Mouse (Mus musculus): ENCODE results near the gene Pfn4. TPM values are rescaled to one million over a fixed set of nuclear protein-coding genes. Genes with fewer than 3 reads are reported as not detected.
A peak's percentile ranks its signal among the peaks of the same experiment; 100 is the strongest.
"Not testable (repeated sequence)": the region's sequence is repeated elsewhere in the genome, so short reads cannot be mapped to it uniquely, and the experiment has no call there.

The Pfn4 gene
- polyA plus RNA-seq, 1 experiment from 2014 or later, result 5.0 TPM

GRCm38 (mm10) chr12:4742183-4742582 lies 26.6 kb upstream of the Pfn4 start:
- Histone ChIP-seq H3K4me1 (ENCODE audit: control insufficient read depth, insufficient read depth, low read length) (no peaks in the 10 kb centered on the region), H3K27ac (replicated peaks; ENCODE audit: low read depth, low read length) (no peak overlapping the region), H3K9ac (ENCODE audit: low read depth, low read length) (no peak overlapping the region), H3K9me3 (ENCODE audit: control insufficient read depth, low read length) (no peaks in the 10 kb centered on the region), H3K4me3 (ENCODE audit: low read depth, low read length) (no peak overlapping the region), H3K27me3 (replicated peaks; ENCODE audit: control insufficient read depth, insufficient read depth, low read length) (no peaks in the 10 kb centered on the region), H3K36me3 (ENCODE audit: control insufficient read depth, insufficient read depth, low read length) (no peaks in the 10 kb centered on the region), H3K4me2 (ENCODE audit: low read depth, low read length) (no peak overlapping the region)
- ATAC-seq (ENCODE audit: low read depth) (no peak), DNase-seq (ENCODE audit: low spot score) (no peak)
- 84% methylated on average over 3 of the region's 3 CpGs for WGBS

- DNase-seq (ENCODE audit: low spot score) (no peak), ATAC-seq (ENCODE audit: low read depth) (no peak)
- Histone ChIP-seq H3K4me3 (ENCODE audit: low read depth, low read length) (no peak overlapping the region), H3K9me3 (ENCODE audit: control insufficient read depth, low read length) (no peaks in the 10 kb centered on the region), H3K9ac (ENCODE audit: low read depth, low read length) (no peak overlapping the region), H3K27me3 (replicated peaks; ENCODE audit: control insufficient read depth, insufficient read depth, low read length) (no peaks in the 10 kb centered on the region), H3K4me2 (ENCODE audit: low read depth, low read length) (no peak overlapping the region), H3K4me1 (ENCODE audit: control insufficient read depth, insufficient read depth, low read length) (no peaks in the 10 kb centered on the region), H3K27ac (replicated peaks; ENCODE audit: low read depth, low read length) (no peak overlapping the region), H3K36me3 (ENCODE audit: control insufficient read depth, insufficient read depth, low read length) (no peaks in the 10 kb centered on the region)
- WGBS, result 89% methylated on average over 10 of the region's 10 CpGs
Observed at GRCm38 (mm10) chr12:4744486-4744885, 24.3 kb upstream of the Pfn4 start.

- not testable (repeated sequence) for H3K4me1 ChIP-seq (ENCODE audit: control insufficient read depth, insufficient read depth, low read length); DNase-seq (ENCODE audit: low spot score); H3K4me3 ChIP-seq (ENCODE audit: low read depth, low read length); H3K9ac ChIP-seq (ENCODE audit: low read depth, low read length); ATAC-seq (ENCODE audit: low read depth); H3K4me2 ChIP-seq (ENCODE audit: low read depth, low read length); H3K9me3 ChIP-seq (ENCODE audit: control insufficient read depth, low read length); H3K27ac ChIP-seq (replicated peaks; ENCODE audit: low read depth, low read length); H3K27me3 ChIP-seq (replicated peaks; ENCODE audit: control insufficient read depth, insufficient read depth, low read length); H3K36me3 ChIP-seq (ENCODE audit: control insufficient read depth, insufficient read depth, low read length)
- 95% methylated on average over 4 of the region's 4 CpGs for WGBS
Observed at GRCm38 (mm10) chr12:4754451-4754850, 14.4 kb upstream of the Pfn4 start.

GRCm38 (mm10) chr12:4757060-4757459 lies 11.8 kb upstream of the Pfn4 start:
- Histone ChIP-seq H3K4me3 (ENCODE audit: low read depth, low read length) (no peak overlapping the region), H3K27ac (replicated peaks; ENCODE audit: low read depth, low read length) (no peak overlapping the region), H3K9ac (ENCODE audit: low read depth, low read length) (no peak overlapping the region), H3K36me3 (ENCODE audit: control insufficient read depth, insufficient read depth, low read length) (no peaks in the 10 kb centered on the region), H3K9me3 (ENCODE audit: control insufficient read depth, low read length) (no peaks in the 10 kb centered on the region), H3K27me3 (replicated peaks; ENCODE audit: control insufficient read depth, insufficient read depth, low read length) (no peaks in the 10 kb centered on the region), H3K4me1 (ENCODE audit: control insufficient read depth, insufficient read depth, low read length) (no peaks in the 10 kb centered on the region), H3K4me2 (ENCODE audit: low read depth, low read length) (no peak overlapping the region)
- WGBS, result 83% methylated on average over 1 of the region's 1 CpGs
- DNase-seq (ENCODE audit: low spot score) (no peak), ATAC-seq (ENCODE audit: low read depth) (no peak)

- Histone ChIP-seq H3K4me2 (ENCODE audit: low read depth, low read length) (peak overlapping the region; percentile 79), H3K36me3 (ENCODE audit: control insufficient read depth, insufficient read depth, low read length) (no peaks in the 10 kb centered on the region), H3K9me3 (ENCODE audit: control insufficient read depth, low read length) (no peaks in the 10 kb centered on the region), H3K27ac (replicated peaks; ENCODE audit: low read depth, low read length) (peak overlapping the region; percentile 86; the same call in 1 of the 2 replicates), H3K4me1 (ENCODE audit: control insufficient read depth, insufficient read depth, low read length) (peaks cover 5% of the 10 kb centered on the region; the same call in 1 of the 2 replicates), H3K9ac (ENCODE audit: low read depth, low read length) (peak overlapping the region; percentile 81), H3K4me3 (ENCODE audit: low read depth, low read length) (peak overlapping the region; percentile 58), H3K27me3 (replicated peaks; ENCODE audit: control insufficient read depth, insufficient read depth, low read length) (no peaks in the 10 kb centered on the region)
- peak; percentile 41; the same call in 1 of the 2 replicates for ATAC-seq (ENCODE audit: low read depth)
- WGBS, result 17% methylated on average over 13 of the region's 13 CpGs
- no peak for DNase-seq (ENCODE audit: low spot score)
Observed at GRCm38 (mm10) chr12:4769333-4769723, 506 bp downstream of the Pfn4 start.

- Histone ChIP-seq H3K4me3 (ENCODE audit: low read depth, low read length) (no peak overlapping the region), H3K36me3 (ENCODE audit: control insufficient read depth, insufficient read depth, low read length) (no peaks in the 10 kb centered on the region), H3K9ac (ENCODE audit: low read depth, low read length) (no peak overlapping the region), H3K9me3 (ENCODE audit: control insufficient read depth, low read length) (no peaks in the 10 kb centered on the region), H3K27me3 (replicated peaks; ENCODE audit: control insufficient read depth, insufficient read depth, low read length) (no peaks in the 10 kb centered on the region), H3K27ac (replicated peaks; ENCODE audit: low read depth, low read length) (no peak overlapping the region), H3K4me2 (ENCODE audit: low read depth, low read length) (no peak overlapping the region), H3K4me1 (ENCODE audit: control insufficient read depth, insufficient read depth, low read length) (no peaks in the 10 kb centered on the region)
- 89% methylated on average over 8 of the region's 8 CpGs for WGBS
- DNase-seq (ENCODE audit: low spot score) (no peak), ATAC-seq (ENCODE audit: low read depth) (no peak)
Observed at GRCm38 (mm10) chr12:4774895-4775587, 6.2 kb downstream of the Pfn4 start.

- no peak overlapping the region for H3K27ac ChIP-seq (replicated peaks; ENCODE audit: low read depth, low read length)
- DNase-seq (ENCODE audit: low spot score), result no peak
- WGBS, result 81% methylated on average over 9 of the region's 9 CpGs
- no peaks in the 10 kb centered on the region for H3K36me3 ChIP-seq (ENCODE audit: control insufficient read depth, insufficient read depth, low read length)
- H3K4me3 ChIP-seq (ENCODE audit: low read depth, low read length), result no peak overlapping the region
- H3K4me2 ChIP-seq (ENCODE audit: low read depth, low read length), result no peak overlapping the region
- no peak overlapping the region for H3K9ac ChIP-seq (ENCODE audit: low read depth, low read length)
- H3K9me3 ChIP-seq (ENCODE audit: control insufficient read depth, low read length), result no peaks in the 10 kb centered on the region
- ATAC-seq (ENCODE audit: low read depth), result no peak
- no peaks in the 10 kb centered on the region for H3K27me3 ChIP-seq (replicated peaks; ENCODE audit: control insufficient read depth, insufficient read depth, low read length)
- no peaks in the 10 kb centered on the region for H3K4me1 ChIP-seq (ENCODE audit: control insufficient read depth, insufficient read depth, low read length)
Observed at GRCm38 (mm10) chr12:4775588-4775949, 6.7 kb downstream of the Pfn4 start.

GRCm38 (mm10) chr12:4777734-4778133 lies 8.9 kb downstream of the Pfn4 start:
- H3K4me2 ChIP-seq (ENCODE audit: low read depth, low read length), result no peak overlapping the region
- H3K27me3 ChIP-seq (replicated peaks; ENCODE audit: control insufficient read depth, insufficient read depth, low read length), result no peaks in the 10 kb centered on the region
- H3K9ac ChIP-seq (ENCODE audit: low read depth, low read length), result no peak overlapping the region
- H3K36me3 ChIP-seq (ENCODE audit: control insufficient read depth, insufficient read depth, low read length), result no peaks in the 10 kb centered on the region
- H3K4me1 ChIP-seq (ENCODE audit: control insufficient read depth, insufficient read depth, low read length), result no peaks in the 10 kb centered on the region
- 86% methylated on average over 6 of the region's 6 CpGs for WGBS
- DNase-seq (ENCODE audit: low spot score) (no peak), ATAC-seq (ENCODE audit: low read depth) (no peak)
- no peak overlapping the region for H3K27ac ChIP-seq (replicated peaks; ENCODE audit: low read depth, low read length)
- H3K9me3 ChIP-seq (ENCODE audit: control insufficient read depth, low read length), result no peaks in the 10 kb centered on the region
- H3K4me3 ChIP-seq (ENCODE audit: low read depth, low read length), result no peak overlapping the region

GRCm38 (mm10) chr12:4780245-4780644 lies 11.4 kb downstream of the Pfn4 start:
- H3K27ac ChIP-seq (replicated peaks; ENCODE audit: low read depth, low read length), result no peak overlapping the region
- no peaks in the 10 kb centered on the region for H3K4me1 ChIP-seq (ENCODE audit: control insufficient read depth, insufficient read depth, low read length)
- no peaks in the 10 kb centered on the region for H3K27me3 ChIP-seq (replicated peaks; ENCODE audit: control insufficient read depth, insufficient read depth, low read length)
- H3K9me3 ChIP-seq (ENCODE audit: control insufficient read depth, low read length), result no peaks in the 10 kb centered on the region
- 71% methylated on average over 2 of the region's 2 CpGs for WGBS
- no peak for ATAC-seq (ENCODE audit: low read depth)
- H3K9ac ChIP-seq (ENCODE audit: low read depth, low read length), result no peak overlapping the region
- H3K4me3 ChIP-seq (ENCODE audit: low read depth, low read length), result no peak overlapping the region
- no peak for DNase-seq (ENCODE audit: low spot score)
- no peaks in the 10 kb centered on the region for H3K36me3 ChIP-seq (ENCODE audit: control insufficient read depth, insufficient read depth, low read length)
- no peak overlapping the region for H3K4me2 ChIP-seq (ENCODE audit: low read depth, low read length)

Measured in embryonic facial prominence, embryonic 14.5 days (tissue).